Mouse (Mus musculus) liver, embryonic 12.5 days (tissue): ENCODE measurements at regions not wholly inside any gene's neighbourhood (a gene's known extent, or its start where the extent isn't known, plus 50 kb on each side); places are given as distances from the start of the nearest gene placed in this dataset.

Source experiments
- ATAC-seq: fragments of 200-750 bp; cut with Nextera tagmentation; 2 replicates; pipeline ENCODE4 v1.8.0; 2017; ENCODE audit warnings: moderate number of reproducible peaks, mild to moderate bottlenecking, moderate library complexity
- H3K27ac ChIP-seq: fragments of 300-500 bp; sonication (generic); 2 replicates; pipeline ENCODE4 v1.5.1; 2016; ENCODE audit warnings: mild to moderate bottlenecking
- H3K27me3 ChIP-seq: fragments of 300-500 bp; sonication (generic); replicated peaks from 2 replicates; pipeline ENCODE4 v1.6.1; 2016; ENCODE audit warnings: mild to moderate bottlenecking, moderate library complexity
- H3K36me3 ChIP-seq: fragments of 300-500 bp; sonication (generic); 2 replicates; pipeline ENCODE4 v1.6.1; 2016; ENCODE audit warnings: mild to moderate bottlenecking, moderate library complexity
- H3K4me1 ChIP-seq: fragments of 300-500 bp; sonication (generic); 2 replicates; pipeline ENCODE4 v1.6.1; 2016
- H3K4me2 ChIP-seq: fragments of 300-500 bp; sonication (generic); 2 replicates; pipeline ENCODE4 v1.6.1; 2016; ENCODE audit warnings: mild to moderate bottlenecking, moderate library complexity
- H3K4me3 ChIP-seq: fragments of 300-500 bp; sonication (generic); 2 replicates; pipeline ENCODE4 v1.5.1; 2016; ENCODE audit warnings: mild to moderate bottlenecking, moderate library complexity
- H3K9ac ChIP-seq: fragments of 300-500 bp; sonication (generic); 2 replicates; pipeline ENCODE4 v1.6.1; 2016; ENCODE audit warnings: mild to moderate bottlenecking, moderate library complexity
- H3K9me3 ChIP-seq: fragments of 300-500 bp; sonication (generic); replicated peaks from 2 replicates; pipeline ENCODE4 v1.6.1; 2016; ENCODE audit warnings: mild to moderate bottlenecking, moderate library complexity
- WGBS: fragments of 180-500 bp; shearing (Covaris S2); methylation state at CpG from one replicate; pipeline ENCODE4 v1.1.7; 2016; ENCODE audit not compliant: insufficient replicate concordance; 5-methylcytosine and 5-hydroxymethylcytosine counted together

GRCm38 (mm10) chr3:149518928-149519574, 528.7 kb upstream of the Adgrl2 start:
- Histone ChIP-seq H3K4me1 (no peaks in the 10 kb centered on the region), H3K4me3 (peak overlapping the region; percentile 5; the same call in 1 of the 2 replicates), H3K4me2 (peak overlapping the region; percentile 50), H3K9me3 (no peaks in the 10 kb centered on the region), H3K27me3 (peaks cover 33% of the 10 kb centered on the region), H3K36me3 (no peaks in the 10 kb centered on the region), H3K27ac (no peak overlapping the region), H3K9ac (no peak overlapping the region)
- WGBS: 10% methylated on average over 27 of the region's 27 CpGs
- no peak for ATAC-seq

- Histone ChIP-seq H3K9me3 (no peaks in the 10 kb centered on the region), H3K4me1 (no peaks in the 10 kb centered on the region), H3K9ac (no peak overlapping the region), H3K4me3 (no peak overlapping the region), H3K27me3 (peaks cover 33% of the 10 kb centered on the region), H3K4me2 (no peak overlapping the region), H3K27ac (no peak overlapping the region), H3K36me3 (no peaks in the 10 kb centered on the region)
- 75% methylated on average over 11 of the region's 11 CpGs for WGBS
- no peak for ATAC-seq
These were observed 527.2 kb upstream of the Adgrl2 start for GRCm38 (mm10) chr3:149517537-149517936.

- no peak overlapping the region for H3K4me2 ChIP-seq
- no peaks in the 10 kb centered on the region for H3K9me3 ChIP-seq
- H3K4me3 ChIP-seq: no peak overlapping the region
- no peaks in the 10 kb centered on the region for H3K36me3 ChIP-seq
- no peak overlapping the region for H3K9ac ChIP-seq
- no peaks in the 10 kb centered on the region for H3K4me1 ChIP-seq
- 73% methylated on average over 6 of the region's 6 CpGs for WGBS
- no peak overlapping the region for H3K27ac ChIP-seq
- no peaks in the 10 kb centered on the region for H3K27me3 ChIP-seq
- no peak for ATAC-seq
These were observed 518.8 kb upstream of the Adgrl2 start for GRCm38 (mm10) chr3:149509178-149509577.

GRCm38 (mm10) chr3:149508671-149509070, 518.3 kb upstream of the Adgrl2 start:
- no peak overlapping the region for H3K9ac ChIP-seq
- H3K4me2 ChIP-seq: no peak overlapping the region
- no peak for ATAC-seq
- H3K4me1 ChIP-seq: no peaks in the 10 kb centered on the region
- H3K27ac ChIP-seq: no peak overlapping the region
- no peak overlapping the region for H3K4me3 ChIP-seq
- no peaks in the 10 kb centered on the region for H3K9me3 ChIP-seq
- H3K36me3 ChIP-seq: no peaks in the 10 kb centered on the region
- no peaks in the 10 kb centered on the region for H3K27me3 ChIP-seq
- 77% methylated on average over 10 of the region's 10 CpGs for WGBS

GRCm38 (mm10) chr3:149505692-149506091, 515.3 kb upstream of the Adgrl2 start:
- Histone ChIP-seq H3K27me3 (no peaks in the 10 kb centered on the region), H3K27ac (no peak overlapping the region), H3K4me1 (no peaks in the 10 kb centered on the region), H3K4me2 (no peak overlapping the region), H3K9ac (no peak overlapping the region), H3K9me3 (no peaks in the 10 kb centered on the region), H3K4me3 (no peak overlapping the region), H3K36me3 (no peaks in the 10 kb centered on the region)
- no peak for ATAC-seq
- 54% methylated on average over 9 of the region's 9 CpGs for WGBS

- H3K9me3 ChIP-seq: no peaks in the 10 kb centered on the region
- WGBS: 78% methylated on average over 2 of the region's 2 CpGs
- no peak for ATAC-seq
- H3K4me2 ChIP-seq: no peak overlapping the region
- H3K9ac ChIP-seq: no peak overlapping the region
- no peak overlapping the region for H3K27ac ChIP-seq
- no peaks in the 10 kb centered on the region for H3K4me1 ChIP-seq
- H3K4me3 ChIP-seq: no peak overlapping the region
- no peaks in the 10 kb centered on the region for H3K36me3 ChIP-seq
- H3K27me3 ChIP-seq: no peaks in the 10 kb centered on the region
These were observed 513.6 kb upstream of the Adgrl2 start for GRCm38 (mm10) chr3:149503992-149504391.

GRCm38 (mm10) chr3:149500130-149500529, 509.8 kb upstream of the Adgrl2 start:
- Histone ChIP-seq H3K36me3 (no peaks in the 10 kb centered on the region), H3K9me3 (no peaks in the 10 kb centered on the region), H3K4me3 (no peak overlapping the region), H3K27me3 (no peaks in the 10 kb centered on the region), H3K27ac (no peak overlapping the region), H3K4me2 (no peak overlapping the region), H3K9ac (no peak overlapping the region), H3K4me1 (no peaks in the 10 kb centered on the region)
- WGBS: 55% methylated on average over 3 of the region's 3 CpGs
- ATAC-seq: peak; percentile 47; the same call in 1 of the 2 replicates

- Histone ChIP-seq H3K27ac (no peak overlapping the region), H3K9ac (no peak overlapping the region), H3K9me3 (no peaks in the 10 kb centered on the region), H3K4me3 (no peak overlapping the region), H3K27me3 (no peaks in the 10 kb centered on the region), H3K4me1 (no peaks in the 10 kb centered on the region), H3K4me2 (no peak overlapping the region), H3K36me3 (no peaks in the 10 kb centered on the region)
- WGBS: 33% methylated on average over 1 of the region's 1 CpGs
- ATAC-seq: no peak
These were observed 508.4 kb upstream of the Adgrl2 start for GRCm38 (mm10) chr3:149498765-149499164.

- Histone ChIP-seq H3K36me3 (no peaks in the 10 kb centered on the region), H3K27ac (no peak overlapping the region), H3K9ac (no peak overlapping the region), H3K4me1 (no peaks in the 10 kb centered on the region), H3K9me3 (no peaks in the 10 kb centered on the region), H3K4me3 (no peak overlapping the region), H3K4me2 (no peak overlapping the region), H3K27me3 (no peaks in the 10 kb centered on the region)
- ATAC-seq: no peak
- WGBS: 68% methylated on average over 10 of the region's 10 CpGs
These were observed 506.6 kb upstream of the Adgrl2 start for GRCm38 (mm10) chr3:149496829-149497471.

GRCm38 (mm10) chr3:149496122-149496521, 505.8 kb upstream of the Adgrl2 start:
- no peak for ATAC-seq
- Histone ChIP-seq H3K4me2 (no peak overlapping the region), H3K4me1 (no peaks in the 10 kb centered on the region), H3K9me3 (no peaks in the 10 kb centered on the region), H3K27ac (no peak overlapping the region), H3K27me3 (no peaks in the 10 kb centered on the region), H3K9ac (no peak overlapping the region), H3K4me3 (no peak overlapping the region), H3K36me3 (no peaks in the 10 kb centered on the region)
- 81% methylated on average over 2 of the region's 2 CpGs for WGBS

- Histone ChIP-seq H3K9me3 (no peaks in the 10 kb centered on the region), H3K4me1 (no peaks in the 10 kb centered on the region), H3K4me3 (no peak overlapping the region), H3K36me3 (no peaks in the 10 kb centered on the region), H3K4me2 (no peak overlapping the region), H3K27me3 (no peaks in the 10 kb centered on the region), H3K9ac (no peak overlapping the region), H3K27ac (no peak overlapping the region)
- WGBS: 79% methylated on average over 4 of the region's 4 CpGs
- no peak for ATAC-seq
These were observed 497.8 kb upstream of the Adgrl2 start for GRCm38 (mm10) chr3:149488147-149488546.

GRCm38 (mm10) chr3:149485406-149485805, 495.1 kb upstream of the Adgrl2 start:
- Histone ChIP-seq H3K36me3 (no peaks in the 10 kb centered on the region), H3K9me3 (no peaks in the 10 kb centered on the region), H3K27me3 (no peaks in the 10 kb centered on the region), H3K4me2 (no peak overlapping the region), H3K9ac (no peak overlapping the region), H3K4me1 (no peaks in the 10 kb centered on the region), H3K4me3 (no peak overlapping the region), H3K27ac (no peak overlapping the region)
- ATAC-seq: no peak
- 61% methylated on average over 4 of the region's 4 CpGs for WGBS

- Histone ChIP-seq H3K27me3 (no peaks in the 10 kb centered on the region), H3K36me3 (no peaks in the 10 kb centered on the region), H3K9ac (no peak overlapping the region), H3K27ac (no peak overlapping the region), H3K4me3 (no peak overlapping the region), H3K9me3 (no peaks in the 10 kb centered on the region), H3K4me2 (no peak overlapping the region), H3K4me1 (no peaks in the 10 kb centered on the region)
- no peak for ATAC-seq
- WGBS: 46% methylated on average over 2 of the region's 2 CpGs
These were observed 494.0 kb upstream of the Adgrl2 start for GRCm38 (mm10) chr3:149484319-149484718.
